Mouse (Mus musculus) liver, adult 2 months (tissue): ENCODE results near the gene Ms4a4c. TPM values are rescaled to one million over a fixed set of nuclear protein-coding genes. Genes with fewer than 3 reads are reported as not detected.

ENCODE experiments used
- DNase-seq: peaks from one replicate; pipeline ENCODE4 v3.0.0-alpha.2; 2011; ENCODE audit warnings: low read depth, low spot score; ENCODE audit errors: extremely low read depth
- H3K27ac ChIP-seq: fragments of 200-500 bp; replicated peaks from 2 replicates; pipeline ENCODE4 v1.5.1; 2012; ENCODE audit warnings: low read depth, mild to moderate bottlenecking, control low read depth, inconsistent platforms, low read length; ENCODE audit not compliant: insufficient read depth
- H3K27me3 ChIP-seq: fragments of 200-500 bp; 2 replicates; pipeline ENCODE4 v1.6.1; 2012; ENCODE audit warnings: mild to moderate bottlenecking, moderate library complexity, low read length, inconsistent platforms; ENCODE audit not compliant: control insufficient read depth, insufficient read depth
- H3K36me3 ChIP-seq: fragments of 200-500 bp; 2 replicates; pipeline ENCODE4 v1.6.1; 2012; ENCODE audit warnings: low read length, inconsistent platforms; ENCODE audit not compliant: control insufficient read depth, insufficient read depth
- H3K4me1 ChIP-seq: fragments of 200-500 bp; 2 replicates; pipeline ENCODE4 v1.6.1; 2011; ENCODE audit warnings: low read length; ENCODE audit not compliant: control insufficient read depth, insufficient read depth
- H3K4me3 ChIP-seq: fragments of 200-500 bp; 2 replicates; pipeline ENCODE4 v1.5.1; 2011; ENCODE audit warnings: low read depth, mild to moderate bottlenecking, control low read depth, low read length, moderate library complexity; ENCODE audit not compliant: insufficient read depth
- H3K79me2 ChIP-seq: fragments of 200-500 bp; 2 replicates; pipeline ENCODE4 v1.6.1; 2012; ENCODE audit warnings: inconsistent platforms, mild to moderate bottlenecking, low read length, moderate library complexity; ENCODE audit not compliant: control insufficient read depth, insufficient read depth
- H3K9ac ChIP-seq: fragments of 200-500 bp; 2 replicates; pipeline ENCODE4 v1.6.1; 2012; ENCODE audit warnings: low read depth, mild to moderate bottlenecking, control low read depth, inconsistent platforms, low read length
- CTCF ChIP-seq: fragments of 200-500 bp; IDR thresholded peaks from 2 replicates; pipeline ENCODE4 v1.5.1; 2011; ENCODE audit warnings: low read depth, low read length, control low read depth
- POLR2A ChIP-seq: fragments of 200-500 bp; IDR thresholded peaks from 2 replicates; pipeline ENCODE4 v1.6.1; 2011; ENCODE audit warnings: low read length, control low read depth; ENCODE audit not compliant: insufficient read depth; ENCODE audit errors: extremely low read depth
- WGBS: fragments of 180-500 bp; shearing (Covaris S2); methylation state at CpG from one replicate; pipeline ENCODE4 v1.1.7; 2018; 5-methylcytosine and 5-hydroxymethylcytosine counted together
- polyA plus RNA-seq: library from polyadenylated mRNA; depleted of rRNA; stranded (reverse); fragments of >200 nt; gene quantifications from 2 replicates; pipeline ENCODE4 v1.2.3, GENCODE M21; 2012; rRNA removed
- total RNA-seq: library from RNA; depleted of rRNA; stranded (reverse); fragments of >200 nt; gene quantifications from 2 replicates; pipeline ENCODE4 v1.2.3, GENCODE M21; 2014; rRNA removed

Ms4a4c gene
- total RNA-seq = 0.74 and 1.3 TPM in 2 replicates
- polyA plus RNA-seq = 0.26 TPM in 1 of 2 replicates, not detected in the other

- TF ChIP-seq CTCF (no peak), POLR2A (no peak)
- peak within 1 kb of the TSS; percentile 29; the same call in 1 of the 2 replicates for H3K27ac ChIP-seq
- H3K9ac ChIP-seq = no peak within 1 kb of the TSS
- peak within 1 kb of the TSS; percentile 27; the same call in 1 of the 2 replicates for H3K4me3 ChIP-seq
- H3K79me2 ChIP-seq = no peaks in the 10 kb centered on the region
- peak; percentile 13 for DNase-seq
- WGBS = 85% methylated on average over 3 of the region's 3 CpGs
- no peaks in the 10 kb centered on the region for H3K4me1 ChIP-seq
- no peaks in the 10 kb centered on the region for H3K36me3 ChIP-seq
- no peaks in the 10 kb centered on the region for H3K27me3 ChIP-seq
Measured at GRCm38 (mm10) chr19:11404527-11404926, at the start of gene Ms4a4c. TSS of gene Ms4a4c (plus strand) at chr19:11404770.

GRCm38 (mm10) chr19:11355730-11356129 is 48.8 kb upstream of the Ms4a4c start:
- WGBS = 83% methylated on average over 7 of the region's 7 CpGs
- H3K79me2 ChIP-seq = no peaks in the 10 kb centered on the region
- H3K4me1 ChIP-seq = no peaks in the 10 kb centered on the region
- H3K27me3 ChIP-seq = no peaks in the 10 kb centered on the region
- no peak for DNase-seq
- no peak overlapping the region for H3K27ac ChIP-seq
- TF ChIP-seq POLR2A (no peak), CTCF (no peak)
- no peaks in the 10 kb centered on the region for H3K36me3 ChIP-seq
- H3K4me3 ChIP-seq = no peak overlapping the region
- no peak overlapping the region for H3K9ac ChIP-seq

GRCm38 (mm10) chr19:11360106-11360505 is 44.5 kb upstream of the Ms4a4c start:
- H3K36me3 ChIP-seq = no peaks in the 10 kb centered on the region
- 51% methylated on average over 3 of the region's 3 CpGs for WGBS
- TF ChIP-seq POLR2A (no peak), CTCF (0 out of 2 replicates have a peak, but pooled peaks have one; percentile 15)
- no peak overlapping the region for H3K9ac ChIP-seq
- no peak overlapping the region for H3K27ac ChIP-seq
- H3K4me3 ChIP-seq = no peak overlapping the region
- H3K27me3 ChIP-seq = no peaks in the 10 kb centered on the region
- no peaks in the 10 kb centered on the region for H3K4me1 ChIP-seq
- no peak for DNase-seq
- no peaks in the 10 kb centered on the region for H3K79me2 ChIP-seq

- Histone ChIP-seq H3K4me3 (no peak overlapping the region), H3K4me1 (no peaks in the 10 kb centered on the region), H3K79me2 (no peaks in the 10 kb centered on the region), H3K27me3 (no peaks in the 10 kb centered on the region), H3K9ac (no peak overlapping the region), H3K36me3 (no peaks in the 10 kb centered on the region), H3K27ac (no peak overlapping the region)
- no peak for TF ChIP-seq POLR2A
- TF ChIP-seq CTCF = no peak
- no peak for DNase-seq
Measured at GRCm38 (mm10) chr19:11362002-11362401, 42.6 kb upstream of the Ms4a4c start.

GRCm38 (mm10) chr19:11368310-11368709 is 36.3 kb upstream of the Ms4a4c start:
- Histone ChIP-seq H3K4me3 (no peak overlapping the region), H3K9ac (no peak overlapping the region), H3K27ac (no peak overlapping the region), H3K36me3 (no peaks in the 10 kb centered on the region), H3K4me1 (no peaks in the 10 kb centered on the region), H3K79me2 (no peaks in the 10 kb centered on the region), H3K27me3 (no peaks in the 10 kb centered on the region)
- WGBS = 75% methylated on average over 3 of the region's 3 CpGs
- DNase-seq = no peak
- TF ChIP-seq CTCF (no peak), POLR2A (no peak)

- no peak for TF ChIP-seq POLR2A
- no peak for TF ChIP-seq CTCF
- no peak overlapping the region for H3K27ac ChIP-seq
- H3K36me3 ChIP-seq = no peaks in the 10 kb centered on the region
- no peak for DNase-seq
- H3K4me3 ChIP-seq = no peak overlapping the region
- no peaks in the 10 kb centered on the region for H3K79me2 ChIP-seq
- no peaks in the 10 kb centered on the region for H3K4me1 ChIP-seq
- H3K9ac ChIP-seq = no peak overlapping the region
- H3K27me3 ChIP-seq = no peaks in the 10 kb centered on the region
Measured at GRCm38 (mm10) chr19:11371181-11371580, 33.4 kb upstream of the Ms4a4c start.
